Mouse (Mus musculus): ENCODE measurements around the gene Trmt10a.

- TF ChIP-seq POLR2A (IDR thresholded peaks at IDR 0.05; ENCODE audit: borderline replicate concordance, low read depth, low read length) (no peak), CTCF (IDR thresholded peaks at IDR 0.05; ENCODE audit: low read depth, low read length) (no peak)
These were observed 42.0 kb downstream of the Trmt10a start for GRCm38 (mm10) chr3:138185290-138185689.

All from bone marrow macrophage, adult 2 months (primary cell).